Mouse (Mus musculus): ENCODE measurements around the gene Vasp. TPM values are rescaled to one million over a fixed set of nuclear protein-coding genes. Genes with fewer than 3 reads are reported as not detected.

Vasp gene
- polyA plus RNA-seq, 1 experiment from 2014 or later = 85.9 TPM

DNA sequence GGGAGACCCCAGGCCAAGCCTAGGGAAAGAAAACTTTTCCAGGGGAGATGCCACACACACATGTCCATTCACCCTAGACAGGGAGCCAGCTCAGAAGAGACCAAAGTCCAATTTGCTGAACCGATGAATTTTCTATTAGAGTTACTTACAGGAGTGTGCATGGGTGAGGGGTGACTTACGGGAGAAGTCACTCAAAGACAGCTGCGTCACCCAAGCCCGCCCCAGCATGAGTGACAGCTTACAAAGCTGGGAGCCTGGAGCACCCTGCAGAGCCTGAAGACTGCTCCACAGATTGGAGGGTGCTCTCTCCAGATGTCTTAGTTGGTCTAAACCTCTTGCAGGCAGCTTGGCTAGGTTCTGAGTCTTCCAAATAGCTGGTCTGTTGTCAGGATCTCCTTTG, 40.4 kb upstream of the Vasp start:
- Histone ChIP-seq H3K36me3 (ENCODE audit: control insufficient read depth, insufficient read depth, low read length) (no peaks in the 10 kb centered on the region), H3K27ac (ENCODE audit: low read depth, low read length) (no peak overlapping the region), H3K9me3 (ENCODE audit: control insufficient read depth, low read length) (no peaks in the 10 kb centered on the region), H3K27me3 (replicated peaks; ENCODE audit: control insufficient read depth, insufficient read depth, low read length) (peaks cover 36% of the 10 kb centered on the region), H3K4me1 (replicated peaks; ENCODE audit: control insufficient read depth, insufficient read depth, low read length) (peaks cover 9% of the 10 kb centered on the region), H3K4me3 (ENCODE audit: low read depth, low read length) (no peak overlapping the region), H3K9ac (ENCODE audit: low read depth, low read length) (no peak overlapping the region), H3K4me2 (no peak overlapping the region)
- ATAC-seq (replicated peaks; ENCODE audit: low FRiP score) (no peak), DNase-seq (ENCODE audit: low spot score) (no peak)
- 35% methylated on average over 4 of the region's 4 CpGs for WGBS

DNA sequence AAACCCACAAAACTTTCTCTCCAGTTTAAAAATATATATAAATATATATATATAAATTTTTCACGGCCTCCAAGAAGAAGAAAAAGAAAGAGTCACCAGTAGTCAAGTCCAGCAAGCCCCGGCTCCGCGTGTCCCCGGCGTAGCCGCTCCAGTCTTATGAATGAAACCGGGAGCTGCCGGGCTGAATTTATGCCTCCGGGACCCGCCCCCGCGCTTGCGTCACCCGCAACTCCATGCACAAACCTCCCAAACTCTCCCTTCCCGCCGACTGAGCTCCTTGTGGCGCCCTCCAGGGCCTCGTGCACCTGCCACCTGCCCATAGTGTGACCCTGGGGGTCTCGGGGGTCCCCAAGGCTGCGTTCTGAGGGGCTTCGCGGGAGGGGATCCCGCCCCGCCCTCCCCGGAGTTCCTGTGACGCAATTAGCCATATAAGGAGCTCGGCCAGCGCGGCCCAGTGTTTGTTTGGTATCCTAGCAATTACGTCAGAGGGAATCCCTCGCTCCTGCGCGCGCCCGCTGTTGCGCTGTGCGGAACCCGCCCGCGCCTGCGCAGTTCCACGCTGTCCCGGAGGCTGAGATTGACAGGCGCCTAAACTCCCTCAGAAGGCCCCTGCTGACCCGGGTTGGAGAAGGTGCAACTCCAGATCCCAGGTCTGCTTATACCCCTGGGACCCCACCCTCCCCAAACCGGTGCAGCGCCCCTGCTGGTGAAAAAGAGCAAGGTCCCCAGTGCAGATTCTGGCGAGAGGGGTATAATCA, 38.4 kb upstream of the Vasp start, which contains the start of gene Fosb:
Gene Fosb, minus strand, starts transcription at position 168 of the 758 bp plus-strand sequence.
- Histone ChIP-seq H3K9ac (ENCODE audit: low read depth, low read length) (peak within 1 kb of the TSS; percentile 51), H3K4me1 (replicated peaks; ENCODE audit: control insufficient read depth, insufficient read depth, low read length) (peaks cover 10% of the 10 kb centered on the region), H3K9me3 (ENCODE audit: control insufficient read depth, low read length) (no peaks in the 10 kb centered on the region), H3K27ac (ENCODE audit: low read depth, low read length) (no peak within 1 kb of the TSS), H3K4me3 (ENCODE audit: low read depth, low read length) (peak within 1 kb of the TSS; percentile 69), H3K4me2 (peak within 1 kb of the TSS; percentile 100), H3K36me3 (ENCODE audit: control insufficient read depth, insufficient read depth, low read length) (no peaks in the 10 kb centered on the region), H3K27me3 (replicated peaks; ENCODE audit: control insufficient read depth, insufficient read depth, low read length) (peaks cover 41% of the 10 kb centered on the region)
- peak; percentile 82 for ATAC-seq (replicated peaks; ENCODE audit: low FRiP score)
- under 1% methylated on average over 49 of the region's 49 CpGs for WGBS
- DNase-seq (ENCODE audit: low spot score) = peak; percentile 96

DNA sequence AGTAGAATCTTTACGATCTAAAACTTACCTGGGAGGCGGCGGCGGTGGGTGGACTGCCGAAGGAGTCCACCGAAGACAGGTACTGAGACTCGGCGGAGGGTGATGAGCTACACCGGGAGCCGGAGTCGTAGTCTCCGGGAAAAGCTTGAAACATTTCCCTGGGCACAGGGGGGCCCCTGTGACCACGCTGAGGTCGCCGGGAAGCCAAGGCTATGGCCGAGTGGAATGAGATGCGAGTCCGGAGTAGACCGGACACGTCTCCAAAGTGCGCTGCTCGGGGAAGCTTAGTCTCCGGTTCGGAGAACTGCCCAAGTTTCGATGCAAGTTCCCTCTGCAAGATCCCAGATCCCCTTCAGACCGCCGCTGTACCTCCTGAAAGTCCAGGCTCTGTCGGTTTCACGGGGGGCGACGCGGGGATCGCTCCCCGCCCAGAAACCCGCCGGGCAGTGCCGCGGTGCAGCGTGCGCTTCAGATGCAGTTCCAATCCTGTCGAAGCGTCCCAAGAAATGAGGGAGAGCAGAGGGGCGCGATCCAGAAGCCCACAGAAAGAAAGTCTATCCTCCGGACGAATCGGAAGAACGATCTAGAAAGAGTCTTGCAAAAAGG, 37.8 kb upstream of the Vasp start:
- H3K9me3 ChIP-seq (ENCODE audit: control insufficient read depth, low read length) = no peaks in the 10 kb centered on the region
- peak overlapping the region; percentile 69 for H3K4me3 ChIP-seq (ENCODE audit: low read depth, low read length)
- H3K27ac ChIP-seq (ENCODE audit: low read depth, low read length) = no peak overlapping the region
- peak overlapping the region; percentile 51 for H3K9ac ChIP-seq (ENCODE audit: low read depth, low read length)
- peaks cover 12% of the 10 kb centered on the region for H3K4me1 ChIP-seq (replicated peaks; ENCODE audit: control insufficient read depth, insufficient read depth, low read length)
- H3K27me3 ChIP-seq (replicated peaks; ENCODE audit: control insufficient read depth, insufficient read depth, low read length) = peaks cover 48% of the 10 kb centered on the region
- no peaks in the 10 kb centered on the region for H3K36me3 ChIP-seq (ENCODE audit: control insufficient read depth, insufficient read depth, low read length)
- ATAC-seq (replicated peaks; ENCODE audit: low FRiP score) = no peak
- under 1% methylated on average over 48 of the region's 48 CpGs for WGBS
- H3K4me2 ChIP-seq = peak overlapping the region; percentile 100
- no peak for DNase-seq (ENCODE audit: low spot score)

DNA sequence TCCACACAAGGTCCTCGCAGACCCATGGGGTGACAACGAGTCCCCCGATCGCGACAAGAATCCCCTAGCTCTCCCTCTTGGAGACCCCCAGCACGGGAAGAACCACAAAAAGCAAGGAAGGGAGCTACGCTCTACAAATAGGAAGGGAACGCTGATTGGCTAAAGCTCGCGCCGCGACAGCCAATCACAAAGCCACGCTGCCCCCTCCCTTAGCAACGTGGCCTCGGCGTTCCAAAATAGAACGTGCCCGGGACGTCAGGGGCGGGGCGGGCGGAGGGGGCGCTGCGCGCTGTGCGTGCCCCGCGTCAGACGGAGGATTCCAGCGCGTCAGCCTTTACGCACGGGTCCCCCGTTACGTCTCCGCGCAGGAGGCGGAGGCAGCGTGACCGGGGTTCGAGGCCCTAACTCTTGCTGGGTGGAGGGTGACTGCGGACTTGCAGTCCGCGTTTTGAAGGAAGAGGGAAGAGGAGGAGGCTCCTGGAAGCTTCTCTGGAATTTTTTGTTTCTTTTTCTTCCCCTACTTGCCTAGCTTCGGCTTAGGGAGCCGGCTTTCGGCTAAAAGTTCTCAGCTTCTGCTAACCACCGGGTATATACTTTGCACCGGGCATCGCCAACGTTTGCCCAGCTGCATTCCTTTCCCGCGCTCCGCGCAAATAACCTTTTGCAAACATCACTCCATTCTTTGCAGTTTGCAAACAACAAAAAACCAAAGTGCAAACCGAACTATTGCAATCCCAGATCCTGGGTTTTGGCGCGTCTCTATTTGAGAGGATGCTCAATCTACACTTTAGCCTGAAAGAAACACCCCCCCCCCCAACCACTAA, 37.0 kb upstream of the Vasp start:
- Histone ChIP-seq H3K27ac (ENCODE audit: low read depth, low read length) (peak overlapping the region; percentile 46; the same call in 1 of the 2 replicates), H3K27me3 (replicated peaks; ENCODE audit: control insufficient read depth, insufficient read depth, low read length) (peaks cover 49% of the 10 kb centered on the region)
- under 1% methylated on average over 58 of the region's 58 CpGs for WGBS

DNA sequence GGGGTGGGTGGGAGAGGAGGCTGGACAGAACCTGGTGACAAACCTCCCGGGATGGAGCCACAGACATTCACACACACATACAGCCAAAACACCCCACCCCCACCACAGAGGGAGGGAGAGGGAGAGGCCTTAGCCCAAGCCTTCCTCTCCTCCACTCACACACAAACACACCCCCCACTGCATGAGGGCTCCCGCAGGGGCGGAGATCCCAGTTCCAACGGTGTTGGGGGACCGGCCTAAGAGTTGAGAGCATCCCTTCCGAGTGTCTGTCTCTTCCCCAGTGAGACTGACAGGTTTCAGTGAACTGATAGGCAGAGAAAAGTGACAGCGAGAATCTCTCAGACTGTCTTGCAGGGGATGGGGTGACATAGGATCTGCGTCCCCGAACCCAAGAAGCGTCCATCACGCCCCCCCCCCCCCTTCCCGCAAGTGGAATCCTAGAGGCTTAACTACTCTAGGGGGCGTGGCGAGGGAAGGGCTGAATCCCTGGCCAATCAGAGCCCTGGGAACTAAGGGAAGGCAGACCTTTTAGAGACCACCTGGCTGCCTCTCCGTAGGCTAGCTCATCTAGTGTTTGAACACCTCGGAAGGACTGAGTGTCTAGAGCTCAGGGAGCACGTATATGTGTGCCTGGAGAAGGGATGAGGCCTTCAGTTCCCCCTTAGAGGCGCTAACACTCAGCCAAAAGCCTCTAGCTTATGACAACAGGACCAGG, 36.3 kb upstream of the Vasp start:
- Histone ChIP-seq H3K27ac (ENCODE audit: low read depth, low read length) (peak overlapping the region; percentile 46; the same call in 1 of the 2 replicates), H3K4me1 (replicated peaks; ENCODE audit: control insufficient read depth, insufficient read depth, low read length) (peaks cover 14% of the 10 kb centered on the region), H3K4me3 (ENCODE audit: low read depth, low read length) (peak overlapping the region; percentile 69), H3K36me3 (ENCODE audit: control insufficient read depth, insufficient read depth, low read length) (no peaks in the 10 kb centered on the region), H3K9me3 (ENCODE audit: control insufficient read depth, low read length) (no peaks in the 10 kb centered on the region), H3K4me2 (peak overlapping the region; percentile 100), H3K27me3 (replicated peaks; ENCODE audit: control insufficient read depth, insufficient read depth, low read length) (peaks cover 53% of the 10 kb centered on the region), H3K9ac (ENCODE audit: low read depth, low read length) (peak overlapping the region; percentile 63)
- WGBS = 5% methylated on average over 15 of the region's 18 CpGs
- ATAC-seq (replicated peaks; ENCODE audit: low FRiP score) = peak; percentile 38
- no peak for DNase-seq (ENCODE audit: low spot score)

More for the DNA sequence above, 37.0 kb upstream of the Vasp start:
- Histone ChIP-seq H3K4me2 (peak overlapping the region; percentile 100), H3K4me3 (ENCODE audit: low read depth, low read length) (peak overlapping the region; percentile 69), H3K9me3 (ENCODE audit: control insufficient read depth, low read length) (no peaks in the 10 kb centered on the region), H3K9ac (ENCODE audit: low read depth, low read length) (peak overlapping the region; percentile 63), H3K36me3 (ENCODE audit: control insufficient read depth, insufficient read depth, low read length) (no peaks in the 10 kb centered on the region), H3K4me1 (replicated peaks; ENCODE audit: control insufficient read depth, insufficient read depth, low read length) (peaks cover 14% of the 10 kb centered on the region)
- DNase-seq (ENCODE audit: low spot score) (peak; percentile 97), ATAC-seq (replicated peaks; ENCODE audit: low FRiP score) (peak; percentile 87)

DNA sequence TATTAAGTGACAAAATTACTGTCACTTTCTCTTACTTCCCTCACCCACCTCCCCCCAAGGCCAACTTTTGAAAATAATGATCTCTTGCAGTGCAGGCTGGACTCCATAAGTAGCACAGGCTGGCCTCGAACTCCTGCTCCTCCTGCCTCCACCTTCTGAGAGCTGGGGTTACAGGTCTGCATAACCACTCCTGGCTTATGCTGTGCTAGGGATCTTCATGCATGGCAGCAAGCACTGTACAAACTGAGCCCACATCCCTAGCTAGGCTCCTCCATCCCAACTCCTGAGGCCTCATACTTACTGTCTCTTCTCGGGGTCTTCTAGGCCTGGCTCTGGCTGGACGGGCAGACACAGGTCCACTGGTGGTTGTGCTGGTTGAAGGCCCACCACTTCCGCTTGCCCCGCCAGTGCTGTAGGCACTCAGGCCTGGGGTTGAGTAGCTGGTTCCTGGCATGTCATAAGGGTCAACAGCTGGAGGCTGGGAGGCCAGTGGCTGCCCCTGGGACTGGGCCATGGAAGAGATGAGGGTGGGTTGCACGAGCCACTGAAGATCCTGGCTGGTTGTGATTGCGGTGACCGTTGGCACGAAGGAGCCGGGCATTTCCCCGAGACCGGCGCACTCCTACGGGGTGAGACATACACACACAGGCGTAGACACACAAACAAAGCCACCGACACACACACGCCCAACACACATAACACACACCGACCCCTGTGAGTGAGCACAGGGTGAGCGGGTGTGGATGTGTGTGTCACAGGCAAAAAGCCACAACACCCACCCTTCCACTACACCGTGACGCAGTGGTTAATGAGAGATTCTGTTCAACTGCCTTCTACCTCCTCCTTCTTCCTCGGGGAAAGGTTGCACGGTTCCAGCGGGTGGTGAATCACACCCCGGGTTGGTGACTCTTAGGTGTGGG, 35.5 kb upstream of the Vasp start:
- no peaks in the 10 kb centered on the region for H3K36me3 ChIP-seq (ENCODE audit: control insufficient read depth, insufficient read depth, low read length)
- H3K27ac ChIP-seq (ENCODE audit: low read depth, low read length) = no peak overlapping the region
- DNase-seq (ENCODE audit: low spot score) (no peak), ATAC-seq (replicated peaks; ENCODE audit: low FRiP score) (no peak)
- WGBS = 66% methylated on average over 25 of the region's 25 CpGs
- H3K9ac ChIP-seq (ENCODE audit: low read depth, low read length) = no peak overlapping the region
- no peak overlapping the region; the same call in 1 of the 2 replicates for H3K4me3 ChIP-seq (ENCODE audit: low read depth, low read length)
- peaks cover 14% of the 10 kb centered on the region for H3K4me1 ChIP-seq (replicated peaks; ENCODE audit: control insufficient read depth, insufficient read depth, low read length)
- no peak overlapping the region for H3K4me2 ChIP-seq
- peaks cover 61% of the 10 kb centered on the region for H3K27me3 ChIP-seq (replicated peaks; ENCODE audit: control insufficient read depth, insufficient read depth, low read length)
- H3K9me3 ChIP-seq (ENCODE audit: control insufficient read depth, low read length) = no peaks in the 10 kb centered on the region

DNA sequence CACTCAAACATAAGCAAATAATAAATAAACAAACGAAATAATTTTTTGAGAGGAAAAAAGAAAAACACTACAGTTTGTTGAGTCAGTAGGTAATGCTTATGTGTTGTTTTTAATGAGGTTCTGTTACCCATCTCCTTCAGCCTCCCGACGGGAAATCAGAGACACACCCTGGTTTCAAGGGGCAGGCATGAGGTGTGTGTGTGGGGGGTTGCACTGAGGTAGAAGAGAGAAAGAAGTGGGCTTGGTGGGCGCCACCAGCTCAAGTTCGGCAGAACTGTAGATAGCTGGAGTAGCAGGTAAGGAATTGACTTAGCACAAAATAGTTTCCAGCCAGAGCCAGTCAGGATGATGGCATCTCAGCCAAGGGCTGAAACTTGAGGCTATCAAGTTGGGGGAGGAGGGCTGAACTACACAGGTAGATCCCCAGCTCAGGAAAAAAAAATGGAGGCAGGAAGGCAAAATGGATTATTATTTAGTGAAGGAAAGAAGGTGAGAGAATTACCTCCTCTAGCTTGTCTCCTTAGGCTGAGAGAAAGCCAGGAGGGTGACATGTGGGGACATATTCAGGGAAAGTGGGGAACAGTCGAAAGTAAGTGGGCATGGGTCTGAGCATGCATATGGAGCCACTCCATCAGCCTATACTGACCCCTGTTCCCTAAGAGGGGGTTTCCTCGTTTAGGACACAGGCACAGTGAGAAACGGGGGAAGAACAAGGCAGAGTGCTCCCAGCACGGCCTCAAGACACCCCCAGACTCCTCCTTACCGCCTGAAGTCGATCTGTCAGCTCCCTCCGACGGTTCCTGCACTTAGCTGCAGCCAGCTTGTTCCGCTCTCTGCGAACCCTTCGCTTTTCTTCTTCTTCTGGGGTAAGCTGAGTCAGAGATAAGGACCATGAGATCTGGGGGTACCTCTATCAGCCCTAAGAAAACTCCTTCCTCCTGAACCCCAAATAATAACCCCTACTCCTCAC, 34.5 kb upstream of the Vasp start:
- H3K4me3 ChIP-seq (ENCODE audit: low read depth, low read length) = no peak overlapping the region
- no peak overlapping the region for H3K9ac ChIP-seq (ENCODE audit: low read depth, low read length)
- no peaks in the 10 kb centered on the region for H3K36me3 ChIP-seq (ENCODE audit: control insufficient read depth, insufficient read depth, low read length)
- WGBS = 48% methylated on average over 16 of the region's 16 CpGs
- no peak overlapping the region for H3K4me2 ChIP-seq
- no peaks in the 10 kb centered on the region for H3K9me3 ChIP-seq (ENCODE audit: control insufficient read depth, low read length)
- ATAC-seq (replicated peaks; ENCODE audit: low FRiP score) (no peak), DNase-seq (ENCODE audit: low spot score) (no peak)
- peaks cover 63% of the 10 kb centered on the region for H3K27me3 ChIP-seq (replicated peaks; ENCODE audit: control insufficient read depth, insufficient read depth, low read length)
- H3K4me1 ChIP-seq (replicated peaks; ENCODE audit: control insufficient read depth, insufficient read depth, low read length) = peaks cover 14% of the 10 kb centered on the region
- no peak overlapping the region for H3K27ac ChIP-seq (ENCODE audit: low read depth, low read length)

Measured in liver, embryonic 11.5 days (tissue).